Mouse (Mus musculus): ENCODE data around the gene Bub3. TPM values are rescaled to one million over a fixed set of nuclear protein-coding genes. Genes with fewer than 3 reads are reported as not detected.

The Bub3 gene
- 157 and 183 TPM in 2 replicates for polyA plus RNA-seq (2014; fragmentation: Nextera tagmentation; extraction: Ambion mirVana)

GRCm38 (mm10) chr7:131559986-131560696 is at the start of gene Bub3:
Gene Bub3, plus strand, starts transcription at chr7:131560222.
- DNase-seq (ENCODE audit: low spot score) (peak; percentile 99), ATAC-seq (ENCODE audit: low read depth) (peak; percentile 94)
- Histone ChIP-seq H3K9me3 (ENCODE audit: control insufficient read depth, low read length) (no peaks in the 10 kb centered on the region), H3K9ac (ENCODE audit: low read depth, low read length) (peak within 1 kb of the TSS; percentile 87), H3K27me3 (replicated peaks; ENCODE audit: control insufficient read depth, insufficient read depth, low read length) (peaks cover 45% of the 10 kb centered on the region), H3K36me3 (ENCODE audit: control insufficient read depth, insufficient read depth, low read length) (peaks cover 31% of the 10 kb centered on the region), H3K4me2 (ENCODE audit: low read depth, low read length) (peak within 1 kb of the TSS; percentile 83), H3K4me1 (ENCODE audit: control insufficient read depth, insufficient read depth, low read length) (peaks cover 13% of the 10 kb centered on the region), H3K4me3 (ENCODE audit: low read depth, low read length) (peak within 1 kb of the TSS; percentile 84), H3K27ac (replicated peaks; ENCODE audit: low read depth, low read length) (peak within 1 kb of the TSS; percentile 91)
- 0% methylated on average over 25 of the region's 51 CpGs for WGBS

GRCm38 (mm10) chr7:131539979-131540378 is 20.0 kb upstream of the Bub3 start:
- Histone ChIP-seq H3K4me2 (ENCODE audit: low read depth, low read length) (no peak overlapping the region), H3K27ac (replicated peaks; ENCODE audit: low read depth, low read length) (no peak overlapping the region), H3K27me3 (replicated peaks; ENCODE audit: control insufficient read depth, insufficient read depth, low read length) (peaks cover 76% of the 10 kb centered on the region), H3K36me3 (ENCODE audit: control insufficient read depth, insufficient read depth, low read length) (no peaks in the 10 kb centered on the region), H3K9ac (ENCODE audit: low read depth, low read length) (no peak overlapping the region), H3K9me3 (ENCODE audit: control insufficient read depth, low read length) (no peaks in the 10 kb centered on the region), H3K4me3 (ENCODE audit: low read depth, low read length) (no peak overlapping the region), H3K4me1 (ENCODE audit: control insufficient read depth, insufficient read depth, low read length) (peaks cover 18% of the 10 kb centered on the region)
- peak; percentile 74; the same call in 1 of the 2 replicates for ATAC-seq (ENCODE audit: low read depth)
- DNase-seq (ENCODE audit: low spot score), result peak; percentile 92
- 1% methylated on average over 7 of the region's 7 CpGs for WGBS

- no peak for DNase-seq (ENCODE audit: low spot score)
- 1% methylated on average over 39 of the region's 41 CpGs for WGBS
- H3K27me3 ChIP-seq (replicated peaks; ENCODE audit: control insufficient read depth, insufficient read depth, low read length), result peaks cover 91% of the 10 kb centered on the region
- ATAC-seq (ENCODE audit: low read depth), result no peak
- H3K27ac ChIP-seq (replicated peaks; ENCODE audit: low read depth, low read length), result no peak overlapping the region
- no peaks in the 10 kb centered on the region for H3K36me3 ChIP-seq (ENCODE audit: control insufficient read depth, insufficient read depth, low read length)
- H3K4me3 ChIP-seq (ENCODE audit: low read depth, low read length), result peak overlapping the region; percentile 36
- no peak overlapping the region for H3K9ac ChIP-seq (ENCODE audit: low read depth, low read length)
- H3K9me3 ChIP-seq (ENCODE audit: control insufficient read depth, low read length), result no peaks in the 10 kb centered on the region
- peak overlapping the region; percentile 67 for H3K4me2 ChIP-seq (ENCODE audit: low read depth, low read length)
- peaks cover 18% of the 10 kb centered on the region for H3K4me1 ChIP-seq (ENCODE audit: control insufficient read depth, insufficient read depth, low read length)
Measured at GRCm38 (mm10) chr7:131541184-131542114, 18.6 kb upstream of the Bub3 start.

GRCm38 (mm10) chr7:131542115-131542871 is 17.7 kb upstream of the Bub3 start, which contains the start of gene Hmx3:
Gene Hmx3, plus strand, starts transcription at chr7:131542867.
- Histone ChIP-seq H3K4me1 (ENCODE audit: control insufficient read depth, insufficient read depth, low read length) (peaks cover 18% of the 10 kb centered on the region), H3K4me2 (ENCODE audit: low read depth, low read length) (peak within 1 kb of the TSS; percentile 67), H3K36me3 (ENCODE audit: control insufficient read depth, insufficient read depth, low read length) (no peaks in the 10 kb centered on the region), H3K9me3 (ENCODE audit: control insufficient read depth, low read length) (no peaks in the 10 kb centered on the region), H3K27me3 (replicated peaks; ENCODE audit: control insufficient read depth, insufficient read depth, low read length) (peaks cover 96% of the 10 kb centered on the region), H3K4me3 (ENCODE audit: low read depth, low read length) (peak within 1 kb of the TSS; percentile 36), H3K9ac (ENCODE audit: low read depth, low read length) (peak within 1 kb of the TSS; percentile 46; the same call in 1 of the 2 replicates), H3K27ac (replicated peaks; ENCODE audit: low read depth, low read length) (no peak within 1 kb of the TSS)
- ATAC-seq (ENCODE audit: low read depth), result peak; percentile 51; the same call in 1 of the 2 replicates
- DNase-seq (ENCODE audit: low spot score), result peak; percentile 20
- WGBS, result 1% methylated on average over 46 of the region's 65 CpGs

- DNase-seq (ENCODE audit: low spot score), result no peak
- Histone ChIP-seq H3K9ac (ENCODE audit: low read depth, low read length) (peak overlapping the region; percentile 46; the same call in 1 of the 2 replicates), H3K27me3 (replicated peaks; ENCODE audit: control insufficient read depth, insufficient read depth, low read length) (peaks cover 98% of the 10 kb centered on the region), H3K27ac (replicated peaks; ENCODE audit: low read depth, low read length) (no peak overlapping the region), H3K36me3 (ENCODE audit: control insufficient read depth, insufficient read depth, low read length) (no peaks in the 10 kb centered on the region), H3K4me3 (ENCODE audit: low read depth, low read length) (peak overlapping the region; percentile 36), H3K4me1 (ENCODE audit: control insufficient read depth, insufficient read depth, low read length) (peaks cover 18% of the 10 kb centered on the region), H3K4me2 (ENCODE audit: low read depth, low read length) (peak overlapping the region; percentile 67), H3K9me3 (ENCODE audit: control insufficient read depth, low read length) (no peaks in the 10 kb centered on the region)
- ATAC-seq (ENCODE audit: low read depth), result no peak
- WGBS, result 2% methylated on average over 38 of the region's 71 CpGs
Measured at GRCm38 (mm10) chr7:131542872-131543622, 17.0 kb upstream of the Bub3 start.

- under 1% methylated on average over 61 of the region's 75 CpGs for WGBS
- H3K27ac ChIP-seq (replicated peaks; ENCODE audit: low read depth, low read length), result no peak overlapping the region
- H3K9ac ChIP-seq (ENCODE audit: low read depth, low read length), result no peak overlapping the region
- H3K36me3 ChIP-seq (ENCODE audit: control insufficient read depth, insufficient read depth, low read length), result no peaks in the 10 kb centered on the region
- H3K27me3 ChIP-seq (replicated peaks; ENCODE audit: control insufficient read depth, insufficient read depth, low read length), result peaks cover 100% of the 10 kb centered on the region
- no peaks in the 10 kb centered on the region for H3K9me3 ChIP-seq (ENCODE audit: control insufficient read depth, low read length)
- H3K4me3 ChIP-seq (ENCODE audit: low read depth, low read length), result peak overlapping the region; percentile 36
- H3K4me2 ChIP-seq (ENCODE audit: low read depth, low read length), result peak overlapping the region; percentile 67
- ATAC-seq (ENCODE audit: low read depth), result no peak
- no peak for DNase-seq (ENCODE audit: low spot score)
- H3K4me1 ChIP-seq (ENCODE audit: control insufficient read depth, insufficient read depth, low read length), result peaks cover 18% of the 10 kb centered on the region
Measured at GRCm38 (mm10) chr7:131543623-131544481, 16.2 kb upstream of the Bub3 start.

- peaks cover 18% of the 10 kb centered on the region for H3K4me1 ChIP-seq (ENCODE audit: control insufficient read depth, insufficient read depth, low read length)
- H3K4me3 ChIP-seq (ENCODE audit: low read depth, low read length), result no peak overlapping the region
- H3K4me2 ChIP-seq (ENCODE audit: low read depth, low read length), result no peak overlapping the region
- no peak for DNase-seq (ENCODE audit: low spot score)
- WGBS, result 3% methylated on average over 5 of the region's 5 CpGs
- no peak for ATAC-seq (ENCODE audit: low read depth)
- no peak overlapping the region for H3K9ac ChIP-seq (ENCODE audit: low read depth, low read length)
- no peaks in the 10 kb centered on the region for H3K36me3 ChIP-seq (ENCODE audit: control insufficient read depth, insufficient read depth, low read length)
- H3K27me3 ChIP-seq (replicated peaks; ENCODE audit: control insufficient read depth, insufficient read depth, low read length), result peaks cover 100% of the 10 kb centered on the region
- H3K9me3 ChIP-seq (ENCODE audit: control insufficient read depth, low read length), result no peaks in the 10 kb centered on the region
- no peak overlapping the region for H3K27ac ChIP-seq (replicated peaks; ENCODE audit: low read depth, low read length)
Measured at GRCm38 (mm10) chr7:131544871-131545270, 15.2 kb upstream of the Bub3 start.
